Mouse (Mus musculus) liver, adult 2 months (tissue): ENCODE measurements around the gene Sned1. TPM values are rescaled to one million over a fixed set of nuclear protein-coding genes. Genes with fewer than 3 reads are reported as not detected.
A peak's percentile ranks its signal among the peaks of the same experiment; 100 is the strongest.

Source experiments
- DNase-seq: peaks from one replicate; pipeline ENCODE4 v3.0.0-alpha.2; 2011; ENCODE audit warnings: low read depth, low spot score; ENCODE audit errors: extremely low read depth
- H3K27ac ChIP-seq: fragments of 200-500 bp; replicated peaks from 2 replicates; pipeline ENCODE4 v1.5.1; 2012; ENCODE audit warnings: low read depth, mild to moderate bottlenecking, control low read depth, inconsistent platforms, low read length; ENCODE audit not compliant: insufficient read depth
- H3K27me3 ChIP-seq: fragments of 200-500 bp; 2 replicates; pipeline ENCODE4 v1.6.1; 2012; ENCODE audit warnings: mild to moderate bottlenecking, moderate library complexity, low read length, inconsistent platforms; ENCODE audit not compliant: control insufficient read depth, insufficient read depth
- H3K36me3 ChIP-seq: fragments of 200-500 bp; 2 replicates; pipeline ENCODE4 v1.6.1; 2012; ENCODE audit warnings: low read length, inconsistent platforms; ENCODE audit not compliant: control insufficient read depth, insufficient read depth
- H3K4me1 ChIP-seq: fragments of 200-500 bp; 2 replicates; pipeline ENCODE4 v1.6.1; 2011; ENCODE audit warnings: low read length; ENCODE audit not compliant: control insufficient read depth, insufficient read depth
- H3K4me3 ChIP-seq: fragments of 200-500 bp; 2 replicates; pipeline ENCODE4 v1.5.1; 2011; ENCODE audit warnings: low read depth, mild to moderate bottlenecking, control low read depth, low read length, moderate library complexity; ENCODE audit not compliant: insufficient read depth
- H3K79me2 ChIP-seq: fragments of 200-500 bp; 2 replicates; pipeline ENCODE4 v1.6.1; 2012; ENCODE audit warnings: inconsistent platforms, mild to moderate bottlenecking, low read length, moderate library complexity; ENCODE audit not compliant: control insufficient read depth, insufficient read depth
- H3K9ac ChIP-seq: fragments of 200-500 bp; 2 replicates; pipeline ENCODE4 v1.6.1; 2012; ENCODE audit warnings: low read depth, mild to moderate bottlenecking, control low read depth, inconsistent platforms, low read length
- CTCF ChIP-seq: fragments of 200-500 bp; IDR thresholded peaks from 2 replicates; pipeline ENCODE4 v1.5.1; 2011; ENCODE audit warnings: low read depth, low read length, control low read depth
- POLR2A ChIP-seq: fragments of 200-500 bp; IDR thresholded peaks from 2 replicates; pipeline ENCODE4 v1.6.1; 2011; ENCODE audit warnings: low read length, control low read depth; ENCODE audit not compliant: insufficient read depth; ENCODE audit errors: extremely low read depth
- WGBS: fragments of 180-500 bp; shearing (Covaris S2); methylation state at CpG from one replicate; pipeline ENCODE4 v1.1.7; 2018; 5-methylcytosine and 5-hydroxymethylcytosine counted together
- polyA plus RNA-seq: library from polyadenylated mRNA; depleted of rRNA; stranded (reverse); fragments of >200 nt; gene quantifications from 2 replicates; pipeline ENCODE4 v1.2.3, GENCODE M21; 2012
- total RNA-seq: library from RNA; depleted of rRNA; stranded (reverse); fragments of >200 nt; gene quantifications from 2 replicates; pipeline ENCODE4 v1.2.3, GENCODE M21; 2014

Sned1 gene
- total and polyA plus RNA-seq, 2 experiments: 5.3 to 8.4 TPM

- Histone ChIP-seq H3K4me1 (no peaks in the 10 kb centered on the region), H3K27me3 (no peaks in the 10 kb centered on the region), H3K27ac (no peak overlapping the region), H3K4me3 (no peak overlapping the region), H3K9ac (no peak overlapping the region), H3K79me2 (no peaks in the 10 kb centered on the region), H3K36me3 (no peaks in the 10 kb centered on the region)
- no peak for DNase-seq
- TF ChIP-seq POLR2A (no peak), CTCF (no peak)
- 74% methylated on average over 5 of the region's 5 CpGs for WGBS
Measured at GRCm38 (mm10) chr1:93214612-93215011, 21.0 kb upstream of the Sned1 start.

GRCm38 (mm10) chr1:93216839-93217497 lies 18.7 kb upstream of the Sned1 start:
- no peaks in the 10 kb centered on the region for H3K79me2 ChIP-seq
- no peak for DNase-seq

GRCm38 (mm10) chr1:93217530-93217929 lies 18.1 kb upstream of the Sned1 start:
- no peaks in the 10 kb centered on the region for H3K4me1 ChIP-seq
- H3K27me3 ChIP-seq: no peaks in the 10 kb centered on the region
- no peak overlapping the region for H3K9ac ChIP-seq
- no peak for TF ChIP-seq CTCF
- no peak for TF ChIP-seq POLR2A
- no peak overlapping the region for H3K27ac ChIP-seq
- H3K79me2 ChIP-seq: no peaks in the 10 kb centered on the region
- H3K4me3 ChIP-seq: no peak overlapping the region
- no peak for DNase-seq
- no peaks in the 10 kb centered on the region for H3K36me3 ChIP-seq
- 78% methylated on average over 7 of the region's 7 CpGs for WGBS

More at GRCm38 (mm10) chr1:93216839-93217497, 18.7 kb upstream of the Sned1 start:
- Histone ChIP-seq H3K36me3 (no peaks in the 10 kb centered on the region), H3K27me3 (no peaks in the 10 kb centered on the region), H3K4me3 (no peak overlapping the region), H3K27ac (no peak overlapping the region), H3K9ac (no peak overlapping the region), H3K4me1 (no peaks in the 10 kb centered on the region)
- WGBS: 85% methylated on average over 9 of the region's 9 CpGs
- no peak for TF ChIP-seq POLR2A
- TF ChIP-seq CTCF: no peak

- Histone ChIP-seq H3K27ac (no peak overlapping the region), H3K4me3 (no peak overlapping the region), H3K9ac (no peak overlapping the region), H3K27me3 (no peaks in the 10 kb centered on the region), H3K36me3 (no peaks in the 10 kb centered on the region), H3K4me1 (no peaks in the 10 kb centered on the region), H3K79me2 (no peaks in the 10 kb centered on the region)
- WGBS: 84% methylated on average over 7 of the region's 7 CpGs
- DNase-seq: no peak
- TF ChIP-seq CTCF (no peak), POLR2A (no peak)
Measured at GRCm38 (mm10) chr1:93220776-93221175, 14.9 kb upstream of the Sned1 start.

GRCm38 (mm10) chr1:93223972-93224371 lies 11.7 kb upstream of the Sned1 start:
- Histone ChIP-seq H3K27me3 (no peaks in the 10 kb centered on the region), H3K9ac (no peak overlapping the region), H3K36me3 (no peaks in the 10 kb centered on the region), H3K4me1 (no peaks in the 10 kb centered on the region), H3K79me2 (no peaks in the 10 kb centered on the region), H3K27ac (no peak overlapping the region), H3K4me3 (no peak overlapping the region)
- WGBS: 4% methylated on average over 18 of the region's 18 CpGs
- peak; percentile 15 for DNase-seq
- TF ChIP-seq POLR2A (no peak), CTCF (peak; percentile 85)

GRCm38 (mm10) chr1:93225226-93225625 lies 10.4 kb upstream of the Sned1 start:
- no peak for DNase-seq
- Histone ChIP-seq H3K9ac (no peak overlapping the region), H3K27me3 (no peaks in the 10 kb centered on the region), H3K27ac (no peak overlapping the region), H3K79me2 (no peaks in the 10 kb centered on the region), H3K4me3 (no peak overlapping the region), H3K36me3 (no peaks in the 10 kb centered on the region), H3K4me1 (no peaks in the 10 kb centered on the region)
- TF ChIP-seq POLR2A (no peak), CTCF (no peak)
- 62% methylated on average over 4 of the region's 4 CpGs for WGBS
